Mouse (Mus musculus): ENCODE data around the gene 1190005I06Rik.

The 1190005I06Rik gene

DNA sequence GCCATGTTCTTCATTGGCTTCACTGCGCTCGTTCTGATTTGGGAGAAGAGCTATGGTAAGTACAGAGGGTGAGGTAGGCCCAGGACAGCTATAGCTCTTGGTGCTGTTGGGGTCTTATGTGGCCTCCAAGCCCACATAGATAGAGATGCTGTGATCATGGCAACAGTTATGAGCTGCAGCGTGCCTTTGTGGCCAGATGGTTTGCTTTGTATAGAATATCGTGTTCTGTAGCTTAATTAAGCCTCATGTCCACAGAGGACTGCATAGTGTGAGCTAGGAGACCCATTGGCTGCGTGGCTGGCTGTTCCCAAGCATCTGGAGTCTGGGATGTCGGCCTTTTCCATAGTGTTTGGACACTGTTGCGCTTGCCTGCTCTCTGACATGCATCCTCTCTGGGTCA, 25.9 kb upstream of the 1190005I06Rik start:
- Histone ChIP-seq H3K27me3 (ENCODE audit: insufficient read depth, low read length) (no peaks in the 10 kb centered on the region), H3K4me3 (replicated peaks; ENCODE audit: low read length) (peak overlapping the region; percentile 100; the same call in 1 of the 2 replicates), H3K36me3 (ENCODE audit: insufficient read depth, low read length) (peaks cover 63% of the 10 kb centered on the region), H3K9me3 (ENCODE audit: low read length) (no peaks in the 10 kb centered on the region), H3K4me1 (replicated peaks; ENCODE audit: low read depth, low read length) (peaks cover 74% of the 10 kb centered on the region)
- TF ChIP-seq CTCF (conservative IDR thresholded peaks at IDR 0.05; ENCODE audit: low read length) (no peak), POU5F1 (IDR thresholded peaks at IDR 0.05; ENCODE audit: borderline replicate concordance, low read length) (no peak), NANOG (IDR thresholded peaks at IDR 0.05; ENCODE audit: borderline replicate concordance, low read length) (no peak)

DNA sequence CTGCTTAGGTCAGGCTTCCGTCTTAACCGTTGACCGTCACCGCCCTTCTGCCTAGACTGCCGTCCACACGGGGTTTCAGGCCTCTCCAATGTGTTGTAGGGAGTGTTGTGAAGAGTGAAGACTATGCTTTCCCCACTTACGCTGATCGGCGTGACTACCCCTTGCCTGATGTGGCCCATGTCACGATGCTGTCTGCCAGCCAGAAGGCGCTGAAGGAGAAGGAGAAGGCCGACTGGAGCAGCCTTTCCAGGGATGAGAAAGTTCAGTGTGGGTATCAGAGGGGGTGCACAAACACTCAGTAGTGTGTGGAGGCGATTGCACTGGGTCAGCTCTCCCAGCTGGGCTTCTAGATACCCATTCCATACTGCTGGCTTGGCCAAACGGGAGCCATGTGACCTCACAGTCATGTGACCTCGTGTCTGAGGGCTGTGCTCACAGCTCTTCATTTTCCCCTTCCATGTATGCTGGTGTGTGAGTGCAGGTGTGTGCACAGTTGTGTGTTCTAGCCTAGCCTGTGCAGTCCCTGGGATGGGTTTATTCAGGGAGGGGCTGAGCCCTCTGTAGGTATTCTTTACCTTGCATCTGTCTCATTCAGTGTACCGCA, 25.3 kb upstream of the 1190005I06Rik start:
- Histone ChIP-seq H3K9me3 (ENCODE audit: low read length) (no peaks in the 10 kb centered on the region), H3K4me3 (replicated peaks; ENCODE audit: low read length) (peak overlapping the region; percentile 100), H3K36me3 (ENCODE audit: insufficient read depth, low read length) (peaks cover 63% of the 10 kb centered on the region), H3K27me3 (ENCODE audit: insufficient read depth, low read length) (no peaks in the 10 kb centered on the region), H3K4me1 (replicated peaks; ENCODE audit: low read depth, low read length) (peaks cover 70% of the 10 kb centered on the region)
- TF ChIP-seq CTCF (conservative IDR thresholded peaks at IDR 0.05; ENCODE audit: low read length) (no peak), POU5F1 (IDR thresholded peaks at IDR 0.05; ENCODE audit: borderline replicate concordance, low read length) (no peak), NANOG (IDR thresholded peaks at IDR 0.05; ENCODE audit: borderline replicate concordance, low read length) (no peak)

DNA sequence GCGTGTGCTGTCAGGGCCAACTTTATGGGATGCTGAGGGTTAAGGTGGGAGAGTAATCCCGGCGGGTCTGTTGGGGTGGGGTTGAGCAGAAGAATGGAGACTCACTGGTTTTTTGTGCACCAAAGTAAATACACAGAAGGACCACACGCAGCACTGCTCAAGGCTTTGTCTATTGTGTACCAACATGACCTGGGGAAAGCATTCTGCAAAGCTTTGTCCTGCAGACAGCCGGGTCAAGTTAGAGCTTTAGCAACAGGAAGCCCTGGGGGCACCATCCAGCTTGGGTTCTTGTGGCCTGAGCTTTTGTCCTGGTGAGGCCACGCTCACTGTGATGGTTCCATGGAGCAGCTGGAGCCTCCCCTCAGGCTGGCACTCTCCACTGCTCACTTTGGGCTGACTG, 24.3 kb upstream of the 1190005I06Rik start:
- Histone ChIP-seq H3K27me3 (ENCODE audit: insufficient read depth, low read length) (no peaks in the 10 kb centered on the region), H3K9me3 (ENCODE audit: low read length) (no peaks in the 10 kb centered on the region), H3K4me1 (replicated peaks; ENCODE audit: low read depth, low read length) (peaks cover 63% of the 10 kb centered on the region), H3K4me3 (replicated peaks; ENCODE audit: low read length) (peak overlapping the region; percentile 100), H3K36me3 (ENCODE audit: insufficient read depth, low read length) (peaks cover 63% of the 10 kb centered on the region)
- TF ChIP-seq CTCF (conservative IDR thresholded peaks at IDR 0.05; ENCODE audit: low read length) (no peak), NANOG (IDR thresholded peaks at IDR 0.05; ENCODE audit: borderline replicate concordance, low read length) (peak; percentile 90)

DNA sequence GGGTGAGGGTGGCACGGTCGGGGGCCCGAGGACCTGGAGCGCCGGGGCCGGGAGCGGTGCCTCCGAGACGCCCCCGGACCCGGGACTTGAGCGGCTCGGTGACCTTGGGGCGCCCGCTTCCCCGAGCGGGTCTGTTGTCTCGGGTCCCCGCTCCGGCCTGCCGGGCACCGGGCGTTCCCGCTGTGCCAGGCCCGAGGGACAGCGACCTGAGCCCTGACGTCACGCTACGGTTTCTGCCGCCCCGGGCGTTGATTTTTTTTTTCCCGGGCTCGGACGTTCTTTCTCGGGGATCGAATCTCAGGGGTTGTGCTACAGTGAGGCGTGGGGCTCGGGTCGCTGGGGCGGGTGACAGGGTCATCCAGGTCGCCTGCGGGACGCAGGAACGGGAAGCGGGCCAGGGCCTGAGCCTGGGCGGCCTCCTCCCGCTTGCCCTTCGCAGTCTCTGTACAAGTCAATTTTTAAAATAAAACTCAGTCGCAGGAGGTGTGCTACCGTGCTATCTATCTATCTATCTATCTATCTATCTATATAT, 21.0 kb upstream of the 1190005I06Rik start, which contains the start of gene Emc8:
Gene Emc8 (minus strand): TSS at position 200 of the 532 bp plus-strand sequence.
- H3K36me3 ChIP-seq (ENCODE audit: insufficient read depth, low read length), result peaks cover 74% of the 10 kb centered on the region

DNA sequence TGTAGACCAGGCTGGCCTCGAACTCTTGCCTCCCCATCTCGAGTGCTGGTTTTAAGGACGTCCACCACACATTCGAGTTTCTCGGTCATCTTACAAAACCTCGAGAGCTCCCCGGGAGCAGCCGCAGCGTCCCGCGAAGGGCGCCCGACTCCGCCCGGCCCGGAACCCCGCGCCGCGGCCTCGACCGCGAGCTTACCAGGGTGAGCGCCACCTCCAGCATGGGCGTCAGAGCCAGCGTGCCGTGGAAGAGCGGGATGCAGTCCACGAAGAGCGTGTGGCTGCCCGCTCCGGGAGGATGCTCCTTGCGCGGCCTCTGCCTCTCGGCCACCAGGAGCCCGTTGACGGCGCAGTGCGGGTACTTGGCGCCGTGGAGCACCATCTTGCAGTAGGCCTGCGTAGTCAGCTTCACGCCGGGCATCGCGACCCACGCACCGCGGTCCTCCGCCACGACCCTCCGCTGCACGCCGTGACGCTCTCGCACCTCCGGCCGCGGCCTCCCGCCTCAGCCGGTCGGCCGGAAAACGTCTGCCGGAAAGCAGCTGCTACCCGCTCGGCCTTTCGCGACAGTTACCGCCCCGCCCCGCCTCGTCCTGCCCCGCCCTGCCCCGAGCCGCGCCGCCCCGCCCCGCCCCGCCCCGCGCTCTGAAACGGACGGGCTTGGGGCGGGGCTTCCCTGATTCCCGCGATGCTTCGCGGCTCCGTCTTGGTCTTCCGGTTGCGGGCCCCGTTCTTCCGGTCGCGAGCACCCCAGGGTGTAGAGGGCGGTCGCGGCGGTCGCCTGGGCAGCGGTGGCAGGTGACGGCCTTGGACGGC, 20.3 kb upstream of the 1190005I06Rik start, which contains the start of the genes Gm27021 and Cox4i1:
Gene Gm27021 (minus strand): TSS at position 519 of the 813 bp plus-strand sequence.
Gene Cox4i1 (plus strand): TSS at position 662 of the 813 bp plus-strand sequence.
- H3K27me3 ChIP-seq (ENCODE audit: insufficient read depth, low read length), result no peaks in the 10 kb centered on the region
- peak within 1 kb of the TSS; percentile 100 for H3K4me3 ChIP-seq (replicated peaks; ENCODE audit: low read length)
- peaks cover 80% of the 10 kb centered on the region for H3K4me1 ChIP-seq (replicated peaks; ENCODE audit: low read depth, low read length)
- H3K36me3 ChIP-seq (ENCODE audit: insufficient read depth, low read length), result peaks cover 74% of the 10 kb centered on the region
- TF ChIP-seq POU5F1 (IDR thresholded peaks at IDR 0.05; ENCODE audit: borderline replicate concordance, low read length) (no peak), NANOG (IDR thresholded peaks at IDR 0.05; ENCODE audit: borderline replicate concordance, low read length) (no peak), CTCF (conservative IDR thresholded peaks at IDR 0.05; ENCODE audit: low read length) (no peak)
- H3K9me3 ChIP-seq (ENCODE audit: low read length), result no peaks in the 10 kb centered on the region

More for the DNA sequence above, 21.0 kb upstream of the 1190005I06Rik start, which contains the start of gene Emc8:
- Histone ChIP-seq H3K4me3 (replicated peaks; ENCODE audit: low read length) (peak within 1 kb of the TSS; percentile 100), H3K9me3 (ENCODE audit: low read length) (no peaks in the 10 kb centered on the region), H3K27me3 (ENCODE audit: insufficient read depth, low read length) (no peaks in the 10 kb centered on the region), H3K4me1 (replicated peaks; ENCODE audit: low read depth, low read length) (peaks cover 80% of the 10 kb centered on the region)
- TF ChIP-seq CTCF (conservative IDR thresholded peaks at IDR 0.05; ENCODE audit: low read length), result no peak
- TF ChIP-seq NANOG (IDR thresholded peaks at IDR 0.05; ENCODE audit: borderline replicate concordance, low read length), result no peak
- no peak for TF ChIP-seq POU5F1 (IDR thresholded peaks at IDR 0.05; ENCODE audit: borderline replicate concordance, low read length)

DNA sequence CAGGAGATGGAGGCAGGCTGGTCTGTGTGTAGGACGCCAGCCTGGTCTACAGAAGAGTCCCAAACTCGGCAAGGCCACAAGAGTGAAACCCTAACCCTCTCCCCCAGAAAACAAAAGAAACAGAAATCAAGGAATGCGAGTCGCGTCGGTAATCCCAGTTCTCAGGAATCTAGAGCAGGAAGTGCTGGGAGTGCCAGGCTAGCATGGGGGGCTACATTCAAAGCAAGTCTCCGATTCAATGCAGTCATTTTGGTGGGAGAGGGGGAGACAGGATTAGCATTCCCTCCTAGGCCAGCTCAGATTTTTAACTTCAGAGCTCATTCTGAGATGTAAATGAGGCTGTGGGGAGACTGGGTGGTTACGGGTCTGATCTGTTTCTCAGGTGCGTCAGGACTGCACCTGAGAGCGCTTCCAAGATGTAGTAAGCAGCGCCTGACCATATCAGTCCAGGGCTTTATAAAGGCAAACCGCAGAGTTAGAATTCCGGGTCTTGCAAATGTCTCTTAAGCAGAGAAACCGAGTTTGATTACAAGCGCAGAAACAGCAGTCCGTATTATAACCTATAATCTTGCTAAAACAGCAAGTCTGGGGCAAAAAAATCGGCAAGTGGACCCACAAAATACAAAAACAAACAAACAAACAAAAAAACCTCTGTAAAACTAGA, 19.5 kb upstream of the 1190005I06Rik start:
- peaks cover 79% of the 10 kb centered on the region for H3K4me1 ChIP-seq (replicated peaks; ENCODE audit: low read depth, low read length)
- H3K4me3 ChIP-seq (replicated peaks; ENCODE audit: low read length), result peak overlapping the region; percentile 100
- H3K9me3 ChIP-seq (ENCODE audit: low read length), result no peaks in the 10 kb centered on the region
- TF ChIP-seq NANOG (IDR thresholded peaks at IDR 0.05; ENCODE audit: borderline replicate concordance, low read length) (no peak), POU5F1 (IDR thresholded peaks at IDR 0.05; ENCODE audit: borderline replicate concordance, low read length) (no peak), CTCF (conservative IDR thresholded peaks at IDR 0.05; ENCODE audit: low read length) (no peak)
- peaks cover 73% of the 10 kb centered on the region for H3K36me3 ChIP-seq (ENCODE audit: insufficient read depth, low read length)
- no peaks in the 10 kb centered on the region for H3K27me3 ChIP-seq (ENCODE audit: insufficient read depth, low read length)

DNA sequence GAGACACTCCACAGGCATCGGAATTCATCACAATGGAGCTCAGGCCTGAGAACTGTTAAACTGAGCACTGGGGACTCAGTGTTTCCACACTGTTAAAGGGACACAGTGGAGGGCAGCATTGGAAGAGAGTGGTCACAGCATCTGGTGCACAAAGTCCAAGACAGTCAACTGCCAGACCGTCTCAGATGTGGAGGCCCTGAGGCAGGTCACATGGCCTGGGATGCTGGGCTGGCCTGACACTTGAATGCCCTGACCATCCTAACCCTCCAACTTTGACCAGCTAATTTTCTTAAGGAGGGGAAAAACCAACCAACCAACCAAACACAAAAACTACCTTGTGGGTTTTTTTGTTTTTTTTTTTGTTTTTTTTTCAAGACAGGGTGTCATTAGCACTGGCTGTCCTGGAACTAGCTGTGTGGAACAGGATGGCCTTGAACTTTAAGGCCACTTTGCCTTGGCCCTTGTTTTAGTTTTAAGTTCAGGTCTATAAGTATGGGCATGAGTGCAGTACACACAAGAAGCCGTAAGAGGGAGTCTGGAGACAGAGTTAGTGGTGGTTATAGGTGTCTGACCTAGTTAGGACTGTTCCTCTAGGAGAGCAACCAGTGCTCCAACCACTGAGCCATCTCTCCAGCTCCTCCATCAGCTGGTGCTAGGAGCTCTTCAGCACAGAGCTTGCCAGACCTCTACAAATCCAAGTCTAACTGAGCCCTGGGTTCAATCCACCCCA, 18.5 kb upstream of the 1190005I06Rik start:
- H3K4me3 ChIP-seq (replicated peaks; ENCODE audit: low read length), result peak overlapping the region; percentile 100
- H3K27me3 ChIP-seq (ENCODE audit: insufficient read depth, low read length), result no peaks in the 10 kb centered on the region
- no peak for TF ChIP-seq POU5F1 (IDR thresholded peaks at IDR 0.05; ENCODE audit: borderline replicate concordance, low read length)
- no peak for TF ChIP-seq NANOG (IDR thresholded peaks at IDR 0.05; ENCODE audit: borderline replicate concordance, low read length)
- peak; percentile 82 for TF ChIP-seq CTCF (conservative IDR thresholded peaks at IDR 0.05; ENCODE audit: low read length)
- no peaks in the 10 kb centered on the region for H3K9me3 ChIP-seq (ENCODE audit: low read length)
- peaks cover 79% of the 10 kb centered on the region for H3K4me1 ChIP-seq (replicated peaks; ENCODE audit: low read depth, low read length)
- peaks cover 71% of the 10 kb centered on the region for H3K36me3 ChIP-seq (ENCODE audit: insufficient read depth, low read length)

All from E14TG2a.4 (cell line).